Comparison of ENCODE assay signal across 8 mouse cellular contexts in genomic region chr11:40692101-40692509, GRCm38 (mm10). TPM values are rescaled to one million over a fixed set of nuclear protein-coding genes. Genes with fewer than 3 reads are reported as not detected.
DNase-seq lines count a peak whose midpoint lies in the region; ATAC-seq lines count a peak whose summit lies in the region.

No protein-coding gene starts in this region.

- no peaks in the 10 kb centered on the region for H3K9me3 ChIP-seq in hindbrain, embryonic 12.5 days (replicated peaks)

- WGBS in hindbrain, embryonic 12.5 days, result 0% methylated on average over 28 of the region's 28 CpGs

- H3K27me3 ChIP-seq in hindbrain, embryonic 12.5 days, result no peaks in the 10 kb centered on the region

- peak overlapping the region; percentile 88 for H3K4me2 ChIP-seq in hindbrain, embryonic 12.5 days (replicated peaks)

- H3K9ac ChIP-seq in hindbrain, embryonic 12.5 days, result peak overlapping the region; percentile 76

- peak overlapping the region; percentile 94 for H3K27ac ChIP-seq in hindbrain, embryonic 12.5 days

- peak overlapping the region; percentile 65 for H3K4me3 ChIP-seq in hindbrain, embryonic 12.5 days

- peak; percentile 57 for DNase-seq in cerebellum, adult 9-10 months
- DNase-seq in cerebellum, adult 11 months, result no peak
- peak; percentile 39 for DNase-seq in right cerebral cortex, adult 18-20 months
- no peak for DNase-seq in right cerebral cortex, postnatal 36 days (ENCODE audit: low spot score in 2 of 2)
- peak; percentile 18 for DNase-seq in mesoderm, embryonic 11.5 days (ENCODE audit: low read depth, low spot score)
- no peak for DNase-seq in left cerebral cortex, adult 11 months (ENCODE audit: low spot score)
- no peak for DNase-seq in left cerebral cortex, adult 18-20 months (ENCODE audit: low spot score in 2 of 2)

- H3K36me3 ChIP-seq in hindbrain, embryonic 12.5 days, result peaks cover 5% of the 10 kb centered on the region

- peaks cover 24% of the 10 kb centered on the region for H3K4me1 ChIP-seq in hindbrain, embryonic 12.5 days

- peak; percentile 79 for ATAC-seq in hindbrain, embryonic 12.5 days (ENCODE audit: low FRiP score)

RNA-seq across cellular contexts. Expression of gene Mat2b, which starts 2.9 kb away (rescaled TPM):
- polyA plus RNA-seq in hindbrain, embryonic 12.5 days (2016; fragmentation: Nextera tagmentation; extraction: Ambion mirVana), result 77.3 and 79.3 TPM in 2 replicates
- 100 to 1,000 TPM; 154 to 159 TPM for total RNA-seq in left cerebral cortex, adult 18-20 months (2021)

RNA-seq across cellular contexts. Expression of gene Hmmr, which starts 41.1 kb away (rescaled TPM):
- polyA plus RNA-seq in hindbrain, embryonic 12.5 days (2016; fragmentation: Nextera tagmentation; extraction: Ambion mirVana), result 34.3 and 36.9 TPM in 2 replicates
- total RNA-seq in left cerebral cortex, adult 18-20 months (2021), result under 1 TPM; 0.14 to 0.33 TPM

RNA-seq across cellular contexts. Expression of gene Nudcd2, which starts 41.4 kb away (rescaled TPM):
- 126 and 128 TPM in 2 replicates for polyA plus RNA-seq in hindbrain, embryonic 12.5 days (2016; fragmentation: Nextera tagmentation; extraction: Ambion mirVana)
- 10 to 100 TPM; 17.0 to 19.5 TPM for total RNA-seq in left cerebral cortex, adult 18-20 months (2021)

Comparison
In these comparisons a context has a peak if more than half of its experiments do, and no peak if none do; other contexts are left out.
1. DNase-seq: peak in cerebellum, adult 9-10 months (single experiment), right cerebral cortex, adult 18-20 months (single experiment) and mesoderm, embryonic 11.5 days (single experiment); none in cerebellum, adult 11 months (single experiment), right cerebral cortex, postnatal 36 days (0 of 2), left cerebral cortex, adult 11 months (single experiment) and left cerebral cortex, adult 18-20 months (0 of 2).